Mouse (Mus musculus) cerebellum, postnatal 10 days (tissue): Measurements from ENCODE around the gene Mlc1.

Experiments
- DNase-seq, 2 experiments: peaks; one replicate each; pipeline ENCODE4 v3.0.0; 2021; ENCODE audit warnings: mixed read lengths in 2 of 2

Gene Mlc1

DNA sequence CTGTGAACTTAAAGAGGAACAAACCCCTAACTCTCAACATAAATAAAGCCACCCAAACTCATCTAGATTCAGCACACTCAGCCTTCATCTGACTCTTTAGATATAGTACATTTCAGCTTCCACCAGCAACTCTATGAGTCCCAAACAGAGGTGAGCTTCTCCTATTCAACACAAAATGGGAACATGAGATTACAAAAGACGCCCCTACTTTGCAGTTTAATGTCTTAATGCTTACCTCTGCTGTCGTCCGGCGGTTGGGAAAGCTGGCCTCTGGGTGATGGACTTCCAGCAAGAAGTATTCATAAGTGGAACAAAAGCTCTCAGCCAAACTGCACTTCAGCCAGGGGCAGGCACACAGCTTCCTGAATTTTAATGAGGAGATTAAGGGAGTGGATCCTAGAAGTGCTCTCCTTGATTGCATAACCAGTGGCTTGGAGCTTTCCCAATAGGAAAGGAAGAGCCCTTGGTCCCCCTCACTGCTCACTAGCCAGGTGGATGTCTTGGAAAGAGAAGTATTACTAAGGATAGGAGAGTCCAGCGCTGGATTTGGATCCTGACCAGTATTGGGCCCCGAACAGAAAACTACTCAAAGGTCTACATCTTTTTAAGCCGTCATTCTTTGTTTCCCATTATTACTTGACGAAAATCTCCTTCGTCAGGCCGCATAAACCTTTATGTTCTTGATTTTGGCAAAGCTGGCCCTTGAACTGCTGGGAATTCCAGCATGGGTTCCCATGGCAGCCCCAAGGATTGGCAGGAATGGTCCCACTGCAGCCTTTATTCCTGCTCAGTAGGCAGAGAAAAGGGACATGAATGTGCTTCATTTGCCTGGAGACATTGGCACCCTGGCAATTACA lies at the start of gene Mlc1:
TSS of gene Mlc1 (minus strand) at position 727 of the 857 bp plus-strand sequence.
- DNase-seq = peak; percentile 31 to 53

DNA sequence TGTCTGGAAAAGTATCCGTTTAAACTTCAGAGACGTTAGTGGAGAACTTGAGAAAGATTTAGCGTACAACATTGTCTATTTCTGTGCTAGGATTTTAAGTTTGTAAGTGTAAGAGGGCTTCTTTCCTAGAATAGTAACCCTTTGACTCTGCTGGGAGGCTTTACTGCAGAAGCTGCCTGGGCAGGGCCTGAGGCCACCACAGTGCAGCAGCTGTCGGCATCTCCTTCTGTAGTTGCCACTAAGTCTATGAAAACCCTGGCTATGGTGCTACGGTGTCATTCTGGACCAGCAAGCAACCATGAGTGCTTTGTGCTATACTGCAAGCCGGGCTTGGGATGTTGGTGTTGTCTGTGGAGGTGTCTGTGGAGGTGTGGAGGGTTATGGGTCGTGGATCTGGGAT lies 41.7 kb upstream of the Mlc1 start:
- no peak for DNase-seq

DNA sequence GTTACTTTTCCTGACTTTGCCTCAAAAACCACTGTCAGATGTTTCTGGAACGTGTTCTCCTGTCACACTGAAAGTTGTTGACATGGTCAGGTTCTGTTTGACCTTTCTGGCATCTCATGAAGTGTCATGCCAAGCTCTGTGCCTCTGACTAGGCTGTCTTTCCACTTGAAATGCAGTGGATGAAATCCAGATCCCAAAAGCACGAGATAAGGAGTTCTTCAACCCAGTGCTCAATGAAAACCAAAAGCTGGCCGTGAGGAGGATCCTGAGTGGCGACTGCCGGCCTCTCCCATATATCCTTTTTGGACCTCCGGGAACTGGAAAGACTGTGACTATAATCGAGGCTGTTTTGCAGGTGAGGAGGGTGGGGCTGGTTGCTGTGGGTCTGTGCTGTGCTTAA lies 41.3 kb upstream of the Mlc1 start:
- DNase-seq = no peak

DNA sequence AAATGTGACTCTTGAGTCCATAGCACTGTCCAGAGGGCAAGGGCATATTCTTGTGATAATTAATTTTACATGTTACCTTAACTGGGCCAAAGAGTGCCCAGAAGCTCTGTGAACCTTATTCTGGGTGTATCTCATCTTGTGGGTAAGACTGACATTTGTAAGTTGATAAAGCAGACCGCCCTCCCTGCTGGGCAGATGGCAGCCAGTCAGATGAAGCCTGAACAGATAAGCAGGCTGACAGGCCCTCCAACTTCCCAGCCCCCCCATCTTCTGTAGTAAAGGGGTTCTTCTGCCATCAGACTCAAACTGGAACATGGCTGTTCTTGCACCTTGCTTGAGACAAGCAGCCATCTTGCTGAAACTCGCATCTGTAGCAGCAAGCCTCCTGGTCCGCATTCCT lies 37.9 kb upstream of the Mlc1 start:
- no peak for DNase-seq

DNA sequence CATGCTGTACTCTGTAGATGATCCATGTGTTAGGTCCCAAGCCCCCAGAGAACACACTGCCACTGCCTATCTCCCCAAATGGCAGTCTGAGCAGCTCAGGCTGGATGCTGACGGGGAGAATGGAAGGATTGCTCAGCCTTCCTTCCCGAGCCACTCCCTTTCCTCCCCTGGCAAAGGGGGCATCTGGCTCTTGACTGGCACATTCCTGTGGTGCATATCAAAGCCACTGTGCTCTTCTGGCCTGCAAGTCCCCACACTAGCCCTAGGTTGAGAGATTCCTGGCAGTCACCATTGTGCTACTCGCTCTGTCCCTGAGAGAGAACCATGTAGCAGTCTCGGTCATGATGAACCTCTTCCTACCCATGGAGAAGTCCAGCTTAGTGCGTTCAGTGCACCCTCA lies 29.0 kb upstream of the Mlc1 start:
- no peak for DNase-seq

DNA sequence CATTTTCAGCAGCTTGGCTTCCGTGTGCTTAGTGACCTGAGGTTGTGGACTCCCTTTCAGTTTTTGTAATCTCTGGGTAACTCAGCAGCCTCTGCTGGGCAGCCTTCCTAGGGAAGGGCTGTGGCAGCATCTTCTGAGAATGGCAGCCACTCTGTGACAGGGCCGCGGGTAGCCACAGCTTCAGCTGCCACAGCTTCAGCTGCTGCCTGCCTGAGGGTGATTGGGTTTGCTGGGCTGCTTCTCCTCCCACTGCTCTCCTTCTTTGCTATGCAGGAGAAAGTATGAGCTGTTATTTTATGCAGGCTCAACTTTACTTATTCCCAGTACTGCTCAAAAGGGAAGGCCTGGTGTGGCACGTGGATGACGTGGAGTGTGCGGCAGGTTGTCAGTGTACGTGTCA lies 28.2 kb upstream of the Mlc1 start:
- no peak for DNase-seq

DNA sequence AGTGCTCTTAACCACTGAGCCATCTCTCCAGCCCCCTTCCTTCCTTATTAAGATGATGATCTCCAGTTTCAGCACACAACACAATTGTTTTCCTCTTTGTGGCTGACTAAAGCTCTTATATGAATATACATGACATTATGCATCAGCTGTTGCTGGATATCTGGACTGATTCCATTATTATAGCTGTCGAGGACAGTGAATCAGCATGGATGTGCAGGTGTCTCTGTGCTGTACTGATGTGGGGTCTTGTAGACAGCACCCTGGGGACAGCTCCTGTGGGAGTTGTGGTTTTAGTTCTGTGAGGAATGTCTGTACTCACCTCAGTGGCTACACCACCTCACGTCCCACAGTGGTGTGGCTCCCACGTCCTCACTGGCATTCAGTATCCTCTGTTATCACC lies 22.4 kb upstream of the Mlc1 start:
- DNase-seq = no peak

DNA sequence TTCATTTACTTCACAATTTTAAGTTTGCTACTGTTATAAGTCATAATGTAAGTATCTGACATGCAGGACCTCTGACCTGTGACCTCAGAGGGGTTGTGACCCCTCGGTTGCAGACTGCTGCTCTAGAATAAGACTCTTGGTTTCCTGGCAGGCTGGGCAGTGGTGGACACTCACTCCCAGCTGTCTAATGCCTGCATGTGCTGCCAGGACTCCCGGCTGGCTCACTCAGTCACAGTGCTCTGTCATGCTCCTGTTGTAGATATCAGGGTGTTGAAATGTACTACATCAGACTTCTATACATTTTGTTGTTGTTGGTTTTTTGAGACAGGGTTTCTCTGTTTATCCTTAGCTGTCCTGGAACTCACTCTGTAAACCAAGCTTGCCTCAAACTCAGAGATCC lies 21.6 kb upstream of the Mlc1 start:
- no peak for DNase-seq

DNA sequence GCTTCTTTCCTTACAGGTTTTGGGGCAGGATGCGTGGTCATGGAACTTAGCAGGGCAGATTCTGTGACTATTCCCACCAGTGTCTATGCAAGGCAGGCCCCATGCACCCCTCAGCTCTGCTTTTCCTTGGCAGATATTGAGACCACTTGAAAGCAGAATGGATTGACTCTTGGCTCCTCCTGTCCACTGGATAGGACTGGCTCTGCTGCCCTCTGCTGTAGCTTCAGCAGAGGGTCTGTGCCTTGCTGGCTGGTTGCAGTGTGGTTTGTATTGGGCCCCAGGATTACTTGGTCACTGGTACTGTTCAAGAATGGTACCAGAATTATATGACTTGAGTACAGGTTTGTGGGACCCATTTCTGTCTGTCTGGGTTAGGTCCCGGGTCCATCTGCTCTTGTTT lies 20.3 kb upstream of the Mlc1 start:
- peak; percentile 35 to 54 for DNase-seq

DNA sequence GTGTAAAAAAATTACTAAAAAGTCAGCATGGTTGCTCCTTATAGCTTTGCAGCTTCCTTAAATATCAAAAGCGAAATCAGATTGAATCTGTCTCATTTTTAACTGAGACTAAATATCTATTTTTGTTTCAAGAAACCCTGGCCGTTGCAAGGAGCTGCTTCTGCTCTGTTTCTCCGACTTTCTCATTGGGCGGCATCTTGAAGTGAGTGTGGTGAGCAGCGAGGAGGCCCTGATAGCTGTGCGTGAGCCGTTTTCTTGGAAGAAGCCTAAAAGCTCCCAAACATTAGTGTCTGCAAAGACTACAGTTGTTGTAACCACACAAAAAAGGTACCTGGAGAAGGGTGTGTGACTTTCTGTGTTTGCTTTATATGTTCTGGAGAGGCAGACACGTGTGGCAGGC lies 19.8 kb upstream of the Mlc1 start:
- DNase-seq = no peak

DNA sequence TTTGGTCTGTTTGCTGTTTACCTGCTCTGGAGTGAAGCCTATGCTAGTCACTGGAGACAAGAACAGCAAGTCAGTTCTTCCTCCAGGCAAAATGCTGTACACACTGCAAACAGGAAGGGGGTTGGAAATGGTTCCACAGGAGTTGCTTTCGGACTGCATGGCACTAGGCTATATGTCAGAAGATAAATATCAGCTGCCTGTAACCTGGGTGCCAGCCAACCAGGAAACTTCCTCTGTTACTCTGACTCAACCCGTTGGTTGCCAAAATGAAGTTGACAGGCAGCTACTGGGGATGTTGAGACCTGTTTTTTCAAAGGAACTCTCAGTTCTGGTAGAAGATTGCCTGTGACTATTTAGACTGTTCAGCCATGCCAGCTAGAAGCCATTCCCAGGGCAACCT lies 10.4 kb upstream of the Mlc1 start:
- no peak for DNase-seq

DNA sequence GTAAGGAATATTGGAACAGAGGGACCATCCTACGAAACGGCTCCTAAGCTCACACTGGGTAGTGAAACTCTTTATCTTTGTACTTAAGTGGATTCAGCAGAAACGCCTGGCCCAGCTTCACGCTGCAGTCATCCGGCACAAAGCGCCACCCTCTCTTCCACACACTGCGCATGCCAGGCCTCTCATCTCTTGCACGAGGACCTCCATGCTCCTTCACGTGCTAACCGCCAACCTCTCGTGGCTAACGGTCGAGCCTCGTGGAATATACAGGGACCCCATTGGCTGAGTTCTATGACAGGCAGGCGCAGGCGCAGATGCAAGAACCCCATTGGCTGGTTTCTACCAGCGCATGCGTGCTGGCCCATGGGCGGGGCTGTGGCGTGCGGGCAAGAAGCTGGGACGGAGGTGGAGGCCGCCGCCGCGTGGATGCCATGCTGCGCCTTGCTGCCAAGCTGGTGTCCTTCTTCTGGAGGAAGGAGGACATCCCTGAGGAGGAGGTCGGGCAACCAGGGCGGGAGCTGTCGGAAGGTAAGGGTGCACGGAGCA lies 3.8 kb upstream of the Mlc1 start, which contains the start of gene Mov10l1:
TSS of gene Mov10l1 (plus strand) at position 376 of the 546 bp plus-strand sequence.
- DNase-seq = no peak

DNA sequence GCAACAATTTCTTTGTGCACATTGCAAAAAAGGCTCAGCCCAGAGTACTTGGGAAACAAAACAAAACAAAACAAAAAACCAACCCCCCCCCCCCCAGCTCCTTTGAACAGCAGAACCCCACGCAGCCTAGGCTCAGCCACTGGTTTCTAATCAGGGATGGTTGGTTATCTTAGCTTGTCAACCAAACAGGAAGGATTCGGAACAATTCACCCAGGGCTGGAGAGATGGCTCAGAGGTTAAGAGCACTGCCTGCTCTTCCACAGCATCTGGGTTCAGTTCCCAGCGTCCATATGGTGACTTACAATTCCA lies 285 bp upstream of the Mlc1 start:
- DNase-seq = no peak

DNA sequence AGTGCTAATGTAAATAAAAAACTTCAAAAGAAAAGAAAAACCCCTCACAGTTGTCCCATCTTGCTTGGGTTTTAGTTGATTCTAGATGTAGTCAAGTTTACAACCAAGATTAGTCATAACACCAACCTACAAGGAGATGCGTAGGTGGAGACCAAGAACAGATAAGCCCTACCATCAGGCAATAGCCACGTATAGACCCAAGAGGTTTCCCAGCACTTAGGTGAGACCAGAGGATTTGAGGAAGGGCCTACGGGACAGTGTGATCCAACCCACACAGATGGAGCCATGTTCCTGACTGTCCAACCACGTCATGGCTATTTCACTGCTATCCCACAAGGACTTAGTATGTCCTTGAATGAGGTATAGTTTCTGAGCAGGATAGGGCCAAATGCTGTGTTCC lies 6.5 kb downstream of the Mlc1 start:
- no peak for DNase-seq

DNA sequence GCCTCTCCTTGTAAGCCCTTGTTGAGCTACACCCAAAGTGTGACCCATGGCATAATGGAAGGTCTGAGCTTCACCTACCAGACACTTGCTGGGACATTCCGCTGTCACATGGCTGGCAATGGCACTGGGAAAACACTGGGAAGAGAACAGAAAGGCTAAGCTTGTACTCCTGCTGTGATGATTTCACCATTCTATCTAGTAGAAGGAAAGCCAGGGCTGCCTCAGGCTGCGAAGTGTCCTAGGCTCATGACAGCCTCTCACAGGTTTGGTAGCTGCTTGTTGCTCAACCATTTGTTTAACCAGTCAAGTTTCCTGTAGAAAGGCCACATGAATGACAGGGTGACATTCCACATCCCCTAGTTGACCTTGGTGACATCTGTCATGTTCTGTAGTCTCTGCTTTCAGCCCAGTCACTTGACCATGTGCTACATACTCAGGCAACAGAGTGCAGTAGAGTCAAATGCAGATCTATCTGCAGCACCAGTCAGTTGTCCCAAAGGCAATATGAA lies 14.7 kb downstream of the Mlc1 start:
- DNase-seq = no peak

DNA sequence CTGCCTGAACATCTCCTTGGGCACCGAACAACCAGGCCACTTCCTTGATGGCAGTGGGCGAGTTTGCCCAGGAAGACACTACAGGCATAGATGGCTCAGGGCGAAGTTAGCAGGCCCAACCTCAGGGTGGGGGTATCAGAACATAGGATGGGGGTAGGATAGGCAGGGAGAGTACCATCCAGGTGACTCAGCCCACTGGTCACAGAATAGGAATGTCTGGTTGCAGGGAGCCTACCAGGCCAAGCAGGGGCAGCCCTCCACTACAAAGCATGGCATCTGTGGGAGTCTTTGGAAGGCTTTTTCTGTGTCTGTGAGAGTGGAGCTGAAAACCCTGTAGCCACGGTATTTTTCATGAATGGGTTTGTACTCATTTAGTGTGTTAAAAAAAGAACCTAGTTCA lies 21.3 kb downstream of the Mlc1 start:
- DNase-seq = no peak

DNA sequence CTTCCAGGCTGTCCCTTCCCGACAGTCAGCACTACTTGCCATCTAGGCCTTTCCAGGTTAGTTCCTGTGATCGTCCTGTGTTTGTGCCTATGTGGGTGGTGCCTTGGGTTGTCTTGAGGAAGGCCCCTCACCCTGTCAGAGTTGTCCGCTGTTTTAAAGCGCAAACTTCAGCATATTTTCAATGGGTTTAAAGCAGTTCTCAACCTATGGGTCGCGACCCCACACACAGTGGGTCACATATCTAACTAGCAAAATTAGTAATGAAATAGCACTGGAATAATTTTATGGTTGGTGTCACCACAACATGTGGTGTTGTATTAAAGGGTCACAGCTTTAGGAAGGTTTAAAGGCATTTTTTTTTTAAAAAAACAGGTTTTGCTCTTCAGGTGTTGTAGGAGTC lies 23.5 kb downstream of the Mlc1 start:
- DNase-seq = no peak

DNA sequence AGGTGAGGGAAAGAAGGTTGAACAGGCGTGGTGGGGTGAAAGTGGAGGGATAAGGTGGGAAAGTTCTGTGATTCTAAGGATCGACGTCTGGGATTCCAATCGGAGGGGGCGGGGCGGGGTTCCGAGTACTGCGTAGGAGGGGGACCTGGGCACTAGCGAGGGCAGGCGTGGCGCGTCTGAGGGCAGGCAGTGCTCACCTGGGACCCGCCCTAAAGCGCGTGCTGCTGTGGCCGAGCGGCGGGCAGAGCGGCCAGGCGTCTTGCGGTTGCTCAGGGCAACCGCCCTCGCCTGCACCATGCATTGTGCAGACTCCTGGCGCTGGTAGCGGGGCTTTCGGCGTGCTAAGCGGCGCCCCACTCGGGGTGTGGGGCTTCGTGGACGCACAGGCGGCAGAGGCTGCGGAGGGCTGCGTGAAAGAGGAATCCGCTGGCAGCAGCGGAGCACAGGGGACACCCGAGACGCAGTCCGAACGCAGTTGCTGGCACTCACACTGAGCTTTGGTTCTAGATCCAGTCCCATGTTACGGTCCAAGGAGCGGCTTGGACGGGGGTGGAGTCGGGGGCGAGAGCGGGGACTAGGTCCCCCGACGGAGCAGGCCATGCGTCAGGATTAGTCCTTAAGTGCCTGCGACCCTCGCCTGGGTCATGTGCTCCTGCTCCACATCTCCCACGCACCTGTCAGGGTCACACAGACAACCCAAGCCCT lies 24.3 kb downstream of the Mlc1 start, which contains the start of gene Ttll8:
TSS of gene Ttll8 (minus strand) at position 51 of the 705 bp plus-strand sequence.
- DNase-seq = peak; percentile 31 to 34

DNA sequence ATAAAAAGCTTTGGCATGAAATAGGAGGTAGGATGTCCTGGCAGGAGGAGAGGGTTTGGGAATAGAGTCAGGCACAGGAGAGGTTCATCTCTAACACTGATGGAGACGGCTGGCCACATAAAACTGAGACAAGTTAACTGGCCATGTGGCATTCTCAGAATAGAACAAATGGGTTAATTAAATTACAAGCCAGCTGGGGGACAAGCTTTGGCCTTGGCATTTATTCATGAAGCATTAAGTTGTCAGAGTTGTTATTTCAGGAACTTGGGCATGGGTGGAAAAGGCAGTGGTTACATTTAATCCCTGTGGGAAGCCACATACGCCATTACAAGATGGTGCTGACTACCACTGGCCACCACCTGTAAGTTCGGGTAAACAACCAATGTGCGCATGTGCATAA lies 27.6 kb downstream of the Mlc1 start:
- peak in 1 of 2 experiments; percentile 19 for DNase-seq

DNA sequence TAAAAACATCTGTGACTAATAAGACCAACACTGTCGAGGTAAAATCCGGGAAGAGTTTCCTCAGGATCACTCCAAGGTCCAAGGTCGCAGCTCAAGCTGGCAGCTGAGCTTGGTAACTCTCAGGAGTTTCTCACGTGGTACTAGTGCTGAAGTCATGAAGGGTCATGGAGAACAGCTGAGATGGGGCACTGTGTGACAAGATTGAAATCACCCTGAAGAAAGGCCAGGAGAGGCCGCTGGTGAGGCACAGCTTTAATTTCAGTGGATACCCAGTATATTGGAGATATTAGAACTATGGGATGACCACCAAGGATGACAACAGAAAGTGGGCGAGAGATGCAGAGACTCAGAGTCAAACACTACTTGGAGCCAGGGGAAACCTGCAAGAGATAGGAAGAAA lies 32.0 kb downstream of the Mlc1 start:
- no peak for DNase-seq

DNA sequence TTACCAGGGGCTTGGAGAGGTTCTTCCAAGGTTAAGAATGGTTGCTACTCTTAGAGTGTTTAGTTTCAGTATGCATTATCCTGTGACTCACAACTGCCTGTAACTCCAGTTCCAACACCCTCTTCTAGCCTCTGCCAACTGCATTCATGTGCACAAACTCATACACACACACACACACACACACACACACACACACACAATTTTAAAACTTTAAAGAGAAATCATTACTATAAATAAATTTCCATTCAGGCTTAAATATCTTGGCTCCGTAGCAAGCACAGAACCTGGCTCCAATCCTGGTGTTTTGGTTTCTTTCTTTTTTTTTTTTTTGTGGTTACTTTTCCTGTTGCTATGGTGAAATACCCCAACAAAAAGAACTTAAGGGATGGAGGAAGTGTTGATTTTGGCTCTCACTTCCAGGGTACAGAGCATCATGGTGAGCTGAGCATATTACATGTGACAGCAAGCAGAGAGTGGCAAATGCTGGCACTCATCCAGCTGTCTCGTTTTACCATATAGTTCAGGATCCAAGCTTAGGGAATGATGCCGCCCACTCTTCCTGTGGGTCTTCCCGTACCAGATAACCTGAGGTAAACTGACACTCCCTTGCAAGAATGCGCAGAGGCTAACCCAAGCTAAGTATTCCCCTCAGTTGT lies 34.8 kb downstream of the Mlc1 start:
- peak; percentile 41 to 42 for DNase-seq

DNA sequence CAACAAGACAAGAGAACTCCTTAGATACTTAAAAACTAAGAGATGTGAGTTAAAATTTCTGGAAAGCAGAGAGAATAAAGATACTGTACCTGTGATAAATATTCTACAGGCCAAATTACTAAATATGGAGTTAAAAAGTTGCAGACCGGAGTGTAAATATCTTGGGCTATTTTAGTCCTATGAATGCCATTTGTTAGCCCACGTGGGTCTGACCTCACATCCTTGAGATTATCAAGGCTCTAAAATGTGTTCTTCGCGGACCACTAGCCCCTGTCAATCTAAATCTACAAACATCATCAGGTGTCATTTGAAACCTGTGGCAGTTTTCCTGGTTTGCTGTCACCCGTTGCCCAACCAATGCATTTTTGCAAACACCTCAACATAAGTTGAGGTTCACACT lies 36.0 kb downstream of the Mlc1 start:
- DNase-seq = no peak

DNA sequence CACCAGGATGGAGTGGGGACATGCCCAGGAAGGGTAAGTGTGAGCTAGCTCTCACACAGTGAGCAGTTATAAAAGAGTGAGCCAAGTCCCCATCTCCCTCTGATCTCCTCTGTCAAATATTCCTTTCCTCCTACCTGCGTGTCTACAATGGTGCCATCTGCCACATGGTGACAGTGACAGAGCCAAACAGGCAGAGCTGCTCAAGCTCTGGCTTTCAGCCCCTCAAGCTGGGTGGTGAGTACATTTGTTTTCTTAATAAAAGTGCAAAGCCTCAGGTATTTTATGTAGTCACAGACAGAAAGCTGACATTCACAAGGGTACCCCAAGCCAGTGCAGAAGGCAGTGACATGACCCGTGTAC lies 41.5 kb downstream of the Mlc1 start:
- peak in 1 of 2 experiments; percentile 45 for DNase-seq
